Mouse (Mus musculus) cerebellum, adult 9-11 months (tissue): ENCODE results near the gene Rora.

Experiments
- DNase-seq: peaks from one replicate; pipeline ENCODE4 v3.0.0; 2022

Gene Rora

GRCm38 (mm10) chr9:68898286-68898685 is 244.7 kb downstream of the Rora start:
- no peak for DNase-seq

GRCm38 (mm10) chr9:68899525-68900222 is 246.1 kb downstream of the Rora start:
- DNase-seq, result no peak

DNA sequence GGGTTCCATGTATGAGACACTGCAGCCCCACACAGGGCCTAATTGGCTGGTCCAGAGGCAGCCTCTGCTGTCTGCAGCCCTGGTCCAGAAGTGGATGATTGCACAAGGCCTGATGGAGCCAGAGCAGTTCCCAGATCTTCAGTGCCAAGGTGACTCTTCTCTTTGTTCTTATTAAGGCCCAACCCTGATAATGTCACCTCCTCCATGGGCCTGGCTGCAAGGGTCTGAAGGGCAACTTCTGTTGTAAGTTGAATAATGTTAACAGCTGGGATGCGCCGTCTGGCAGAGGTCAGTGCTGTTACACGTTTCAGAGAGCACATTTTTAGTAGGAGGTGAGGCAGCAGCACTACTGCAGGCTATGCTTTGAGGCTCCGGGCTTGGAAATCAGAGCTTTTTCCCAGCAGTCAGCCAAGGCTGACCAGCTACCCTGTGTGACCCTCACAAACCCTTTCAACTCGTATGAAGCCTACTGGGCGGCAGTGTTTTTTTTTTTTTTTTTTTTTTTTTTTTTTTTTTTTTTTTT is 252.8 kb downstream of the Rora start:
- DNase-seq, result no peak

GRCm38 (mm10) chr9:68912483-68913151 is 259.0 kb downstream of the Rora start:
- DNase-seq, result no peak

GRCm38 (mm10) chr9:68913191-68913697 is 259.7 kb downstream of the Rora start:
- no peak for DNase-seq

DNA sequence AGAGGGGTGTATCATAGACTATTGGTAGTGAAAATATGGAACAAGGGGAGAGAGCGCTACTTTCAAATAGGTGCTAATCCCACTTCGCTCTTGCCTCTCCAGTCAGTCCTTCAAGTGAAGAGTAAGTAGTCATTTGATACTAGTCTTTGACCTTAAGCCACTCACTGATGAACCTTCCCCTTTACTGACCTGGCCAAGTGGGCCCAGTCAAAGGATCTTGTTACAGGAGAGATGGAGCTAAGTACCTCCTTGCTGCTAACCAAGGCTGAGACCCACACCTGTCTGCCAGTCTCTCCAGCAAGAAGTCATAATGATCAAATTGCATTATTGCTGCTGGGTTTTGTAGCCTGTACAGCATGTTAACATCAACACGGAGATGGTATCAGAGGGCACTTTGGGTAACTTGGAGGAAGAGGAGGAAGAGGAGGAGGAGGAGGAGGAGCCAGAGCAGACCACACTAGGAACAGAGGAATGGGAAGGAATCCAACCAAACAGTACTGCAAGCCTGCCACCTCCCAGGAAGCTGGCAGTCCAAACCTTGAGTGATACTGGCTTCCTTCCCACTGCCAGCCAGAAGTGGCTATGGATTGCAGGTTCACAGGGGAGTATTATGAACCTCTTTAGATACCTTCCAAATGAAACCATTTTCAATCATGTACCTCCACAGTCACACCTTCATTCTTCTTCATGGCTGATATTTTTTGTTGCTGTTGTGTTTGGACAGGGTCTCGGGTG is 261.1 kb downstream of the Rora start:
- peak; percentile 66 for DNase-seq

GRCm38 (mm10) chr9:68916741-68917140 is 263.2 kb downstream of the Rora start:
- DNase-seq, result peak; percentile 68

- DNase-seq, result peak; percentile 39
These were observed 269.6 kb downstream of the Rora start for GRCm38 (mm10) chr9:68923128-68923601.

GRCm38 (mm10) chr9:68926406-68926805 is 272.8 kb downstream of the Rora start:
- DNase-seq, result no peak

DNA sequence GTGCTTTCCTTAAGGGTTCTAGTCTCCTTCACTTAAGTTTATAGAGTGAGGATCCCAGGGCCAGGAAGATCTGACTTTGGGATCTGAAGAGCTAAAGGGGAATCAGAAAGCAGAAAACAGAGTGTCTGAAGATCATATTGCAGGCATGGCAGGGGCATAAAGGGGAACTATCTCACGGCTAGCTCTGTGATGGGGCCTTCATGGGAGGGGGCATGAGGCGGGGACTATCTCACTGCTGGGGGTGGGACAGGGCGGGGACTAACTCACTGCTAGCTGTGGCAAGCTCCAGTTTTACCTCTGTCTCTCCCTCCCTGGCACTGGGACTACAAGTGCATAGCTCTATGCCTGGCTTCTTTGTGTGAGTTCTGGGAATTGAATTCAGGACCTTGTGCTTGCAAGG is 279.6 kb downstream of the Rora start:
- no peak for DNase-seq

DNA sequence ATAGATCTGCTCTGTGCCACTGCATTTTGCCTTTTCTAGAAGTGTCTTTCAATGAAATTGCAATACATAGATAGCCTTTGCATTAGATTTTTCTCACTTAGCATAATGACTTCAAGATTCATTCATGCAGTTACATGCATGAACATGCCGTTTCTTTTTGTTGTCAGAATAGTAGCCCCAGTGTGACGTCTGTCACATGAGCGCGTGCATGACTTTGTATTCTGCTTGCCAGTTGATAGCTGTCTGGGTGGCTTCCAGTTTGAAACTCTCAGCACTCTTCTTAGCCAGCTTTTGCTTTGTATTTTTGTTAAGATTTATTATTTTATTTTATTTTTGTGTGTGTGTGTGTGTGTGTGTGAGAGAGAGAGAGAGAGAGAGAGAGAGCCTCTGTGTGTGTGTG is 280.7 kb downstream of the Rora start:
- DNase-seq, result no peak

- no peak for DNase-seq
These were observed 282.0 kb downstream of the Rora start for GRCm38 (mm10) chr9:68935611-68936010.

GRCm38 (mm10) chr9:68941037-68941436 is 287.5 kb downstream of the Rora start:
- peak; percentile 52 for DNase-seq

DNA sequence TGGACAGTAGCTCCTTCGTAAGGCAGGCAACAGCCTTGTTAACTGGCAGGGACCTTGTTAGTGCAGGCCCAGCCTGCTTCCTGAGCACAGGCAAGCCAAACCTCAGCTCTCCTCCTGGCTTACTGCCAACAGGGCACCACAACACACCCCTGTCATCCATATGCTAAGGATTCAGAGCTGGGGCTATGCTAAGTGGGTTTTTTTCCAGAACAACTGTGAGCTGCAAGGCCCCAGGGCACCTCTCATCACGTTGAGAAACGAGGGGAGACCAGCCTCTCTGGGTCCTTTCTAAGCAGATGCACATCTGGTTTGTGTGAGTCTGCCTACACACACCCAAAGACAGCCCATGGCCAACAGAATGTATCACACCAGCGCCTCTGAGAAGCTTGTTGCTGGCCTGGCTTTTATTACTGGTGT is 289.0 kb downstream of the Rora start:
- peak; percentile 42 for DNase-seq

- DNase-seq, result no peak
These were observed 290.4 kb downstream of the Rora start for GRCm38 (mm10) chr9:68944026-68944425.

- no peak for DNase-seq
These were observed 294.1 kb downstream of the Rora start for GRCm38 (mm10) chr9:68947707-68948106.

GRCm38 (mm10) chr9:68948141-68948540 is 294.6 kb downstream of the Rora start:
- no peak for DNase-seq

DNA sequence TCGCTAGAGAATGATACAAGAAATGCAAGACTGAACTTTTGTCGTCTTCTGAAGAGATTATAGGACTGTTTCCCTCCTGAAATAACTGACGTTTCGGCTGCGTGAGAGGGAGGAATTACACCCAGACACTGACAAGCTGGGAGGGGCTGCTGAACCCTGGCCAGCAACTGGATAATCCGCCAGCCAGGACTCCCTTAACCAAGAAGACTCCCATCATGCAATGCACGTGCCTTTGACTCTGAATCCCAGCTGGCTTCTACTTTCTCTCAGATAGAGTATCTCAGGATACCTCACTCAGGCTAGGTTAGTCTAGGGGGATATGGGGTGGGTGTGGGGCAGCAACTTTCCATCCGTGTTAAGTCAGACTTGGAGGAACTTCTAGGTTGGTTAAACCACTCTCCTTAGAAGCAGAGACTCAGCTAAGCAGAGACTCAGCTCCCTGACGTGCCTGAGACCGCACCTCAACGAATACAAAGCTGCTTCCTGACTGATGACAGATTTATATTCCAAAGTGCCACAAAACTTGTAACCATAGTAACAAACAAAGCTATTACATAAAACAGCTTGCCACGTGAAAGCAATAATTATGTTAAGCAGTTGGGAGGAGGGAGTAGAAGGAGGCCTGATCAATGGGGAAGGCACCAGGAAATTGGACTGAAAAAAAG is 302.8 kb downstream of the Rora start:
- DNase-seq, result no peak

GRCm38 (mm10) chr9:68956938-68957573 is 303.5 kb downstream of the Rora start:
- peak; percentile 65 for DNase-seq

- DNase-seq, result no peak
These were observed 304.2 kb downstream of the Rora start for GRCm38 (mm10) chr9:68957793-68958192.

GRCm38 (mm10) chr9:68958919-68959318 is 305.3 kb downstream of the Rora start:
- no peak for DNase-seq

DNA sequence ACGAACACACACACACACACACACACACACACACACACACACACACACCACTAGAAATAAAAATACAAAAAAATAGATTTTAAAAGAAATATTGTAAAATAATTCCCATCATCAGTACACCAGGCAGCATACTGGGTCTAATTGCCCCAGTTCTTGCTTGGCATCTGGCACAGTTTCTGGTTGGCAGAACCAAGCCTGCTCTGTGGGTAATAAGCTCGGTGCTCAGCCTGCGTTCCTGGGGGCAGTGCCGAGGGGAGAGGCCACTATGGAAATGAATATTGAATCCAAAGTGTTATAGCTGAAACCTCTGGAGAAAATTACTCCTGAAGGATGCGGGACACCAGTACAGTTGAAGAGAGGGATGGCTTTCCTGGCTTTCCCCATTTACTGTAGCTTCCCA is 310.3 kb downstream of the Rora start:
- peak; percentile 59 for DNase-seq
